Mouse (Mus musculus): ENCODE data around the gene Rxfp3. TPM values are rescaled to one million over a fixed set of nuclear protein-coding genes. Genes with fewer than 3 reads are reported as not detected.
"Not testable (repeated sequence)": the region's sequence is repeated elsewhere in the genome, so short reads cannot be mapped to it uniquely, and the experiment has no call there.

Rxfp3 gene
- polyA plus RNA-seq, 1 experiment, result not detected

DNA sequence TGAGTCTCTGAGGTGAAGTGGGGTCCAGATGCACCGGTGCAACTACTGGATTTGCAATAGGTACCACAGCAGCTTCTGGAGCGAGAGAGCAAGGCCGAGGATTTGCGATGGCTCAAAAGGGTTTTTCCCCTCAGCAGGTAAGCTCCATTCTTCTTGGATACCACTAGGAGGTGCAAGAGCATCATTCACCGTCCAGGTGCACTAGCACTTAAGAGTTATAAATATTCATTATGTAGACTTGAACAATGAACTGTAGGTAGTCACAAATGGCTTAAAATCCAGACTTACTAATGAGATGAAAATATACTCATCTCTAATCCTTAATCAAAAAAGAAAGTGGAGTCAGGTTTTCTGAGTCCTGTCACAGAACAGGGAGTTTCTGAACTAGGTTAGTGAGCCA, 29.0 kb downstream of the Rxfp3 start:
- no peak for DNase-seq (ENCODE audit: low read depth in 1 of 2, low spot score in 2 of 2)
- 35% methylated on average over 5 of the region's 5 CpGs for WGBS
- H3K36me3 ChIP-seq (ENCODE audit: control insufficient read depth, insufficient read depth, low read length), result no peaks in the 10 kb centered on the region
- H3K27me3 ChIP-seq (ENCODE audit: control insufficient read depth, insufficient read depth, low read length), result no peaks in the 10 kb centered on the region
- no peak overlapping the region for H3K27ac ChIP-seq (ENCODE audit: insufficient read depth, low read length)
- TF ChIP-seq CTCF (IDR thresholded peaks at IDR 0.05; ENCODE audit: extremely low read depth, insufficient read depth, insufficient read length, insufficient replicate concordance), result no peak
- no peak for TF ChIP-seq POLR2A (IDR thresholded peaks at IDR 0.05; ENCODE audit: low read depth, low read length)
- no peak overlapping the region for H3K4me3 ChIP-seq (ENCODE audit: extremely low read depth, insufficient read depth, insufficient read length)
- H3K4me1 ChIP-seq (ENCODE audit: control insufficient read depth, insufficient read depth, insufficient read length), result no peaks in the 10 kb centered on the region

DNA sequence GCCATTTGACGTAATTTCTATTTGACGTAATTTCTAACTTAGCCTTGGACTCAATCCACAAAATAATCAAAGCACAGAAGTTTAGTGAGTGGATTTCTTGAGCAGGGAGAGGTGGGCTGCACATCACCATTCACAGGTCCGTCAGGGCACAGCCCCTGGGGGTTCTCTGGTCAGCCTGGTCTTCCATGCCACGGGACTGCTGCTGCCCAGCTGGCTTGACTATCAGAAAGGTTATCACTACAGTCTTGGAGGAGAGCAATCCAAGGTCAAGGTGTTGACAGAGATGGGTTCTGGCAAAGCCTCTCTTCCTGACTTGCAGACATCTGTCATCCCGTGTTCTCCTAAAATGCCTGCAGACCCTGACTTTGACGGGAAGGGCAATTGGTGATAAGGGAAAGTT, 33.1 kb downstream of the Rxfp3 start:
- TF ChIP-seq CTCF (IDR thresholded peaks at IDR 0.05; ENCODE audit: extremely low read depth, insufficient read depth, insufficient read length, insufficient replicate concordance) (no peak), POLR2A (IDR thresholded peaks at IDR 0.05; ENCODE audit: low read depth, low read length) (no peak)
- Histone ChIP-seq H3K27ac (ENCODE audit: insufficient read depth, low read length) (no peak overlapping the region), H3K4me3 (ENCODE audit: extremely low read depth, insufficient read depth, insufficient read length) (no peak overlapping the region), H3K36me3 (ENCODE audit: control insufficient read depth, insufficient read depth, low read length) (no peaks in the 10 kb centered on the region), H3K27me3 (ENCODE audit: control insufficient read depth, insufficient read depth, low read length) (no peaks in the 10 kb centered on the region), H3K4me1 (ENCODE audit: control insufficient read depth, insufficient read depth, insufficient read length) (no peaks in the 10 kb centered on the region)
- DNase-seq (ENCODE audit: low read depth in 1 of 2, low spot score in 2 of 2), result no peak
- 84% methylated on average over 6 of the region's 6 CpGs for WGBS

GRCm38 (mm10) chr15:11003791-11004190, 34.0 kb downstream of the Rxfp3 start:
- no peaks in the 10 kb centered on the region for H3K27me3 ChIP-seq (ENCODE audit: control insufficient read depth, insufficient read depth, low read length)
- no peaks in the 10 kb centered on the region for H3K36me3 ChIP-seq (ENCODE audit: control insufficient read depth, insufficient read depth, low read length)
- no peak overlapping the region for H3K27ac ChIP-seq (ENCODE audit: insufficient read depth, low read length)
- TF ChIP-seq POLR2A (IDR thresholded peaks at IDR 0.05; ENCODE audit: low read depth, low read length), result no peak
- TF ChIP-seq CTCF (IDR thresholded peaks at IDR 0.05; ENCODE audit: extremely low read depth, insufficient read depth, insufficient read length, insufficient replicate concordance), result no peak
- H3K4me3 ChIP-seq (ENCODE audit: extremely low read depth, insufficient read depth, insufficient read length), result no peak overlapping the region
- 89% methylated on average over 4 of the region's 4 CpGs for WGBS
- no peaks in the 10 kb centered on the region for H3K4me1 ChIP-seq (ENCODE audit: control insufficient read depth, insufficient read depth, insufficient read length)
- no peak for DNase-seq (ENCODE audit: low read depth in 1 of 2, low spot score in 2 of 2)

DNA sequence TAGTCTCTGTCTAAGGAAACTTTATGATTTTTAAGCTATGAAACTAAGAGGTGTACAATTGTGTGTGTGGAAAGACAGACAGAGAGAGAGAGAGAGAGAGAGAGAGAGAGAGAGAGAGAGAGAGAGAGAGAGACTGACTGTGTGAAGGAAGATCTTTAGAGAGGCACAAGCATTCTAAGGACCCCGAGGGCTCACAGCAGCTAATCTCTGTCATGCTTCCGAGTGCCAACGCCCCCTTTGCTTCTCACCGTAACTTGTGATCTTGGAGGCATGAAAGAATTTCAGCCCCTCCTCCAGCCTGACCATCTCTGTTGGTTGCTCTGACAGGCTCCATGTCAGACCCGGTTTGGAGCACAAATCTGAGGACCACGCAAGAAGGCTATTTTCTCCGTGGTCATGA, 37.4 kb downstream of the Rxfp3 start, which contains the start of gene Slc45a2:
Slc45a2 (plus strand) TSS at position 301 of the 400 bp plus-strand sequence.
- no peak within 1 kb of the TSS for H3K4me3 ChIP-seq (ENCODE audit: extremely low read depth, insufficient read depth, insufficient read length)
- no peak within 1 kb of the TSS for H3K27ac ChIP-seq (ENCODE audit: insufficient read depth, low read length)
- WGBS, result 84% methylated on average over 7 of the region's 7 CpGs
- no peak for DNase-seq (ENCODE audit: low read depth in 1 of 2, low spot score in 2 of 2)
- H3K36me3 ChIP-seq (ENCODE audit: control insufficient read depth, insufficient read depth, low read length), result no peaks in the 10 kb centered on the region; the same call in 1 of the 2 replicates
- no peaks in the 10 kb centered on the region for H3K4me1 ChIP-seq (ENCODE audit: control insufficient read depth, insufficient read depth, insufficient read length)
- TF ChIP-seq CTCF (IDR thresholded peaks at IDR 0.05; ENCODE audit: extremely low read depth, insufficient read depth, insufficient read length, insufficient replicate concordance) (no peak), POLR2A (IDR thresholded peaks at IDR 0.05; ENCODE audit: low read depth, low read length) (no peak)
- H3K27me3 ChIP-seq (ENCODE audit: control insufficient read depth, insufficient read depth, low read length), result no peaks in the 10 kb centered on the region

GRCm38 (mm10) chr15:10999832-11000231, 38.0 kb downstream of the Rxfp3 start:
- Histone ChIP-seq H3K27me3 (ENCODE audit: control insufficient read depth, insufficient read depth, low read length) (no peaks in the 10 kb centered on the region), H3K4me1 (ENCODE audit: control insufficient read depth, insufficient read depth, insufficient read length) (no peaks in the 10 kb centered on the region), H3K27ac (ENCODE audit: insufficient read depth, low read length) (no peak overlapping the region), H3K4me3 (ENCODE audit: extremely low read depth, insufficient read depth, insufficient read length) (no peak overlapping the region), H3K36me3 (ENCODE audit: control insufficient read depth, insufficient read depth, low read length) (peaks cover under 1% of the 10 kb centered on the region; the same call in 1 of the 2 replicates)
- TF ChIP-seq POLR2A (IDR thresholded peaks at IDR 0.05; ENCODE audit: low read depth, low read length) (no peak), CTCF (IDR thresholded peaks at IDR 0.05; ENCODE audit: extremely low read depth, insufficient read depth, insufficient read length, insufficient replicate concordance) (no peak)
- DNase-seq (ENCODE audit: low read depth in 1 of 2, low spot score in 2 of 2), result no peak
- WGBS, result 62% methylated on average over 5 of the region's 5 CpGs

GRCm38 (mm10) chr15:10991566-10991965, 46.2 kb downstream of the Rxfp3 start:
- Histone ChIP-seq H3K4me3 (ENCODE audit: extremely low read depth, insufficient read depth, insufficient read length) (no peak overlapping the region), H3K27ac (ENCODE audit: insufficient read depth, low read length) (no peak overlapping the region), H3K27me3 (ENCODE audit: control insufficient read depth, insufficient read depth, low read length) (no peaks in the 10 kb centered on the region), H3K36me3 (ENCODE audit: control insufficient read depth, insufficient read depth, low read length) (peaks cover 2% of the 10 kb centered on the region; the same call in 1 of the 2 replicates), H3K4me1 (ENCODE audit: control insufficient read depth, insufficient read depth, insufficient read length) (no peaks in the 10 kb centered on the region)
- WGBS, result 100% methylated on average over 1 of the region's 1 CpGs
- TF ChIP-seq POLR2A (IDR thresholded peaks at IDR 0.05; ENCODE audit: low read depth, low read length), result no peak
- TF ChIP-seq CTCF (IDR thresholded peaks at IDR 0.05; ENCODE audit: extremely low read depth, insufficient read depth, insufficient read length, insufficient replicate concordance), result no peak
- no peak for DNase-seq (ENCODE audit: low read depth in 1 of 2, low spot score in 2 of 2)

GRCm38 (mm10) chr15:10990411-10990810, 47.4 kb downstream of the Rxfp3 start:
- H3K4me1 ChIP-seq (ENCODE audit: control insufficient read depth, insufficient read depth, insufficient read length), result no peaks in the 10 kb centered on the region
- no peak overlapping the region for H3K4me3 ChIP-seq (ENCODE audit: extremely low read depth, insufficient read depth, insufficient read length)
- peaks cover 2% of the 10 kb centered on the region; the same call in 1 of the 2 replicates for H3K36me3 ChIP-seq (ENCODE audit: control insufficient read depth, insufficient read depth, low read length)
- H3K27ac ChIP-seq (ENCODE audit: insufficient read depth, low read length), result no peak overlapping the region
- DNase-seq (ENCODE audit: low read depth in 1 of 2, low spot score in 2 of 2), result no peak
- no peaks in the 10 kb centered on the region for H3K27me3 ChIP-seq (ENCODE audit: control insufficient read depth, insufficient read depth, low read length)
- TF ChIP-seq CTCF (IDR thresholded peaks at IDR 0.05; ENCODE audit: extremely low read depth, insufficient read depth, insufficient read length, insufficient replicate concordance) (no peak), POLR2A (IDR thresholded peaks at IDR 0.05; ENCODE audit: low read depth, low read length) (no peak)
- 68% methylated on average over 2 of the region's 2 CpGs for WGBS

DNA sequence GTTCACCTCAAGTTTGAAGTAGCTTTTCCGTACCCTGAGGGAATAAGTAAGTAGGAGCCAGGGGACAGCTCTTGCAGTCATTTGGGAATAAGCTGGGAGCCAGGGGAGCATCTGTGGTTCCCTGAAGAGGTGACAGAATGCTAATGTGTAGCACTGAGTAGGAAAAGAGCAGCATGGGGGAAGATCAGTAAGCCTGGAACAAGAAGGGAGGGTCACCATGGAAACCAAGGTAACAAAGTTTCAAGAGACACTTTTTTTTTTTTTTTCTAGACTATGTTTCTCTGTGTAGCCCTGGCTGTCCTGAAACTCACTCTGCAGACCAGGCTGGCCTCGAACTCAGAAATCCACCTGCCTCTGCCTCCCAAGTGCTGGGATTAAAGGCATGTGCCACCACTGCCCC, 51.3 kb downstream of the Rxfp3 start:
- not testable (repeated sequence) for H3K27me3 ChIP-seq (ENCODE audit: control insufficient read depth, insufficient read depth, low read length); H3K4me1 ChIP-seq (ENCODE audit: control insufficient read depth, insufficient read depth, insufficient read length); H3K4me3 ChIP-seq (ENCODE audit: extremely low read depth, insufficient read depth, insufficient read length); H3K27ac ChIP-seq (ENCODE audit: insufficient read depth, low read length); DNase-seq (ENCODE audit: low read depth in 1 of 2, low spot score in 2 of 2); H3K36me3 ChIP-seq (ENCODE audit: control insufficient read depth, insufficient read depth, low read length)
- WGBS, result 80% methylated on average over 2 of the region's 2 CpGs

All from spleen, adult 2 months (tissue).